Mouse (Mus musculus) lung, postnatal 0 days (tissue): ENCODE measurements around the gene Tspan8.

Source experiments
- CTCF ChIP-seq: IDR thresholded peaks from 2 replicates; pipeline ENCODE4 v1.5.1; 2016; ENCODE audit warnings: antibody characterized with exemption, mild to moderate bottlenecking
- EP300 ChIP-seq: IDR thresholded peaks from 2 replicates; pipeline ENCODE4 v1.6.1; 2016; ENCODE audit warnings: antibody characterized with exemption, mild to moderate bottlenecking, control low read depth

DNA sequence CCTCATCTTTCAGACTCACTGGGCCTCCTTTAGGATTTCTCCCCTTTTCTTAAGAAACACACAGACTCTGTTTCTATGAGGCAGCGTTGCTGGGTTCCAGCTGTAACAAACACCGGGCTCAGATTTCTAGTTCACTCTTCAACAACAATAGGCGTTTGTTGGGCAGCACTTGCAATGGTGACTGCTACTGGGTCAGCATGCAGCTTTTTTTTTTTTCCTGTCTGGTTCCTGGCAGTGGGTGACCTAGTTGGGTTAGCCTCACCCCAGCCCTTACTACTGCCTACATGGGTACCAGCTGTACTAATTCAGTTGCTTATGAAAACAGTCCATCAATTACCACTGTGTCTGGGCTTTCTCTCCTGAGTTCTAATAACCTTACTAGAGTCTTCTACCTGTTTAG, 14.1 kb downstream of the Tspan8 start:
- TF ChIP-seq CTCF (no peak), EP300 (no peak)
